18 mouse cellular contexts compared by ENCODE assay signal in genomic region chr3:21841506-21841905, GRCm38 (mm10).
DNase-seq lines count a peak whose midpoint lies in the region; ATAC-seq lines count a peak whose summit lies in the region.
"Had no signal": no experiment of that assay in that cellular context is flagged by ENCODE, and none has a peak within 500 bp of the region (broad histone marks: within the 10 kb centered on the region; RNA-seq: fewer than 3 reads in every experiment).

No protein-coding gene starts in this region.

- WGBS in forebrain, embryonic 13.5 days, result 41% methylated on average over 1 of the region's 1 CpGs
- 18% methylated on average over 1 of the region's 1 CpGs for WGBS in forebrain, embryonic 16.5 days
- 84% methylated on average over 1 of the region's 1 CpGs for WGBS in kidney, embryonic 14.5 days

- peak; percentile 34 for DNase-seq in kidney, adult 9 months
- DNase-seq in lung, postnatal 10 days, result peak; percentile 4
- no peak for DNase-seq in lung, postnatal 36 days
- no peak for DNase-seq in cerebellum, adult 9-11 months
- DNase-seq: adrenal gland, postnatal 14 days; cerebellum, adult 18-20 months; cerebellum, postnatal 10 days; forebrain, postnatal 0 days; gastrocnemius, postnatal 25 days had no signal

- no peak overlapping the region for H3K4me2 ChIP-seq in forebrain, embryonic 13.5 days
- no peak overlapping the region for H3K4me2 ChIP-seq in forebrain, embryonic 16.5 days (ENCODE audit: low read length)
- no peak overlapping the region for H3K4me2 ChIP-seq in kidney, embryonic 14.5 days (replicated peaks; ENCODE audit: low read depth, low read length)
- H3K4me2 ChIP-seq: hindbrain, embryonic 13.5 days had no signal

- no peak overlapping the region for H3K4me3 ChIP-seq in forebrain, embryonic 13.5 days
- no peak overlapping the region for H3K4me3 ChIP-seq in forebrain, embryonic 16.5 days (replicated peaks; ENCODE audit: low read length)
- no peak overlapping the region for H3K4me3 ChIP-seq in kidney, embryonic 14.5 days (ENCODE audit: low read length)
- H3K4me3 ChIP-seq: embryonic facial prominence, embryonic 10.5 days; heart, embryonic 10.5 days; hindbrain, embryonic 13.5 days had no signal

- H3K27ac ChIP-seq in forebrain, embryonic 13.5 days, result no peak overlapping the region
- no peak overlapping the region for H3K27ac ChIP-seq in forebrain, embryonic 16.5 days (ENCODE audit: low read length)
- H3K27ac ChIP-seq in kidney, embryonic 14.5 days (ENCODE audit: low read depth, low read length), result no peak overlapping the region
- H3K27ac ChIP-seq: embryonic facial prominence, embryonic 10.5 days; heart, embryonic 10.5 days; hindbrain, postnatal 0 days had no signal

- H3K27me3 ChIP-seq in forebrain, embryonic 13.5 days, result no peaks in the 10 kb centered on the region
- H3K27me3 ChIP-seq in forebrain, embryonic 16.5 days (replicated peaks; ENCODE audit: control insufficient read depth, insufficient read depth, low read length), result no peaks in the 10 kb centered on the region
- no peaks in the 10 kb centered on the region for H3K27me3 ChIP-seq in kidney, embryonic 14.5 days (ENCODE audit: control insufficient read depth, insufficient read depth, low read length)
- H3K27me3 ChIP-seq: hindbrain, embryonic 13.5 days had no signal

- H3K9ac ChIP-seq in forebrain, embryonic 13.5 days, result no peak overlapping the region
- H3K9ac ChIP-seq in forebrain, embryonic 16.5 days (replicated peaks; ENCODE audit: low read depth, low read length), result no peak overlapping the region
- no peak overlapping the region for H3K9ac ChIP-seq in kidney, embryonic 14.5 days (ENCODE audit: low read depth, low read length)
- H3K9ac ChIP-seq: forebrain, postnatal 0 days; hindbrain, embryonic 13.5 days had no signal

- peaks cover 4% of the 10 kb centered on the region; the same call in 1 of the 2 replicates for H3K4me1 ChIP-seq in forebrain, embryonic 13.5 days
- no peaks in the 10 kb centered on the region; the same call in 1 of the 2 replicates for H3K4me1 ChIP-seq in forebrain, embryonic 16.5 days (replicated peaks; ENCODE audit: control insufficient read depth, insufficient read depth, low read length)
- no peaks in the 10 kb centered on the region for H3K4me1 ChIP-seq in kidney, embryonic 14.5 days (ENCODE audit: control insufficient read depth, insufficient read depth, low read length)

- H3K36me3 ChIP-seq in forebrain, embryonic 13.5 days (ENCODE audit: poor library complexity, severe bottlenecking), result no peaks in the 10 kb centered on the region
- no peaks in the 10 kb centered on the region for H3K36me3 ChIP-seq in forebrain, embryonic 16.5 days (ENCODE audit: control insufficient read depth, insufficient read depth)
- no peaks in the 10 kb centered on the region for H3K36me3 ChIP-seq in kidney, embryonic 14.5 days (ENCODE audit: control insufficient read depth, insufficient read depth, low read length)
- H3K36me3 ChIP-seq: embryonic facial prominence, embryonic 10.5 days; G1E; heart, embryonic 10.5 days; hindbrain, embryonic 13.5 days had no signal

- 0 out of 2 replicates have a peak, but pooled peaks have one; percentile 6 for ATAC-seq in forebrain, embryonic 13.5 days
- no peak for ATAC-seq in forebrain, embryonic 16.5 days
- no peak for ATAC-seq in kidney, embryonic 14.5 days (ENCODE audit: low FRiP score, low TSS enrichment)
- ATAC-seq: activated CD4-positive, CD25-positive, alpha-beta regulatory T cell, adult 4 months had no signal

- no peaks in the 10 kb centered on the region for H3K9me3 ChIP-seq in forebrain, embryonic 13.5 days (replicated peaks)
- no peaks in the 10 kb centered on the region for H3K9me3 ChIP-seq in forebrain, embryonic 16.5 days (ENCODE audit: control insufficient read depth, low read length)
- no peaks in the 10 kb centered on the region; the same call in 1 of the 2 replicates for H3K9me3 ChIP-seq in kidney, embryonic 14.5 days (ENCODE audit: control insufficient read depth, low read length)
- H3K9me3 ChIP-seq: embryonic facial prominence, embryonic 10.5 days; G1E; heart, embryonic 10.5 days; hindbrain, embryonic 13.5 days had no signal

Comparison
In these comparisons a context has a peak if more than half of its experiments do, and no peak if none do; other contexts are left out.
1. DNase-seq: peak in kidney, adult 9 months (single experiment) and lung, postnatal 10 days (single experiment); none in lung, postnatal 36 days (single experiment) and cerebellum, adult 9-11 months (single experiment).